Mouse (Mus musculus) kidney, postnatal 4 days (tissue): ENCODE data around the gene Them7.

Source experiments
- DNase-seq, 2 experiments: peaks; one replicate each; pipeline ENCODE4 v3.0.0; 2021; ENCODE audit warnings: mixed read lengths in 2 of 2

Them7 gene

GRCm38 (mm10) chr2:105379682-105380081, 155.6 kb downstream of the Them7 start:
- DNase-seq, result no peak

DNA sequence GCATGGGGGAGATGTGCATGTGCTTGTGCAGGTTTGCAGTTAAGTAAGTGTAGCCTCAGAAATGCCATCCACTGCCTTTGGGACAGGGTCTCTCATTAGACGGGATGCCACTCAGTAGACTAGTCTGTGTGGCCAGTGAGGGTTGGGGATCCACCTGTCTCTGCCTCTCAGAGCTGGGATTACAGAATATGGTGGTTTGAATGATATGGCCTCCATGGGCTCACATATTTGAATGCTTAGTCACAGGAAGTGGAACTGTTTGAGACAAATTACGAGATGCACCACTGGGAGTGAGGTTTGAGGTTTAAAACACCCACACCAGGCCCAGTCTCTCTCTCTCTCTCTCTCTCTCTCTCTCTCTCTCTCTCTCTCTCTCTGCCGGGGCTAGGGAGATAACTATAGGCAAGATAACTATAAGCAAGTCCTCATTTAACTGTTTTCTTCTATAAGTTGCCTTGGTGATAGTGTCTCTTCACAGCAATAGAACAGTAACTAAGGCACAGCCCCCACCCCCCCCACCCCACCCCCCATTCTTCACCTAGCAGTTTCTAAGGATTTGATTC, 156.7 kb downstream of the Them7 start:
- DNase-seq, result no peak

DNA sequence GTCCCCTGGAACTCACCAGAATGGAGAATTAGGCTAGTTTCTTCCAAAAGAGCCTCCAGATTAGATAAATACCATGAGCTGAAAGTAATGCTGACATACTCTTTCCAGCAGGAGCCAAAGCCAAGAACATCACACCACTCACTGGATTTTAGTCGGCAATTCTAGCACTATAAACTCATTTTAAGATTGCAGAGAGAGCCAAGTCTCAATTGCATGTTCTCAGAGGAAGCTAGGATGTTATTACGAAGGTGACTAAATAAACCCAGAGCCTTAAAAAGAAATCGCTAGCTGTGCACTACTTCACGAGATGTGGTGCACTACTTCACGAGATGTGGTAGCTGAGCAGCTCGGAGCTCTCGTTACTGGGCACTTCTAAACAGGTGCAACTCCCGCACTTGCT, 158.9 kb downstream of the Them7 start:
- no peak for DNase-seq

DNA sequence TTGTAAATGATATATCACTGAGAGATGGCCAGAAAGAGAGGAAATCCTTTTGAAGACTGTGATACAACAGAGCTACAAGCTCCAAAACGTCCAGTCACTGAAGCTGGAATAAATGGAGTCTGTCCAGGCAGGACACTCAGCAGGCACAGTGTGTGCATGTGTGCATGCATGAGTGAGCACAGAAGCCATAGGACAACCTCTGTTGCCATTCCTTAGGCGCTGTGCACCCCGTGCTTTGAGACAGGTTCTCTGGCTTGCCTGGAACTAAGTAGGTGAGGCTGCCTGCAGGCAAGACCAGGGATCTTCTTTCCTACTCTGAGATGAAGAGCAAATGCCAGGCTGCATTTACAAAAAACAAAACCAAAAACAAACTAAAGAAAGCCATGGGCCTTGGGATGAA, 160.9 kb downstream of the Them7 start:
- DNase-seq, result no peak

DNA sequence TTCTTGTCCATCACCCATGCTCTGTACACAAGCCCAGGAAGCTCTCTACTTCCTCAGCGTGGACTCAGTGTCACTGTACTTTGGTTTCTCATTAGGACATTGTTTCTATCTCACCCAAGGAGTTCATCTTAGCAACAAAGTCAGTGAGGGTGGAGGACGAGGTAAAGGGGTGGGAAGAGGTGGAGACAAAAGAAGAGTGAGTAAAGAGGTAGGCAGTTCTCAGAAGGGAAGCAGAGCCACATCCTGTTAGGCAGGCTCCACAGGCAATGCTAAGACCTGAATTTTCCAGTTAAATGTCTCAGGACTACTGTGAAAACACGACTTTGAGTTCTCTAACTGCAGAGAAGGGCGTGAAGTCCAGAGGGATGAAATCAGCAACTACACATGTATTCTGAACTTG, 162.3 kb downstream of the Them7 start:
- DNase-seq, result no peak

DNA sequence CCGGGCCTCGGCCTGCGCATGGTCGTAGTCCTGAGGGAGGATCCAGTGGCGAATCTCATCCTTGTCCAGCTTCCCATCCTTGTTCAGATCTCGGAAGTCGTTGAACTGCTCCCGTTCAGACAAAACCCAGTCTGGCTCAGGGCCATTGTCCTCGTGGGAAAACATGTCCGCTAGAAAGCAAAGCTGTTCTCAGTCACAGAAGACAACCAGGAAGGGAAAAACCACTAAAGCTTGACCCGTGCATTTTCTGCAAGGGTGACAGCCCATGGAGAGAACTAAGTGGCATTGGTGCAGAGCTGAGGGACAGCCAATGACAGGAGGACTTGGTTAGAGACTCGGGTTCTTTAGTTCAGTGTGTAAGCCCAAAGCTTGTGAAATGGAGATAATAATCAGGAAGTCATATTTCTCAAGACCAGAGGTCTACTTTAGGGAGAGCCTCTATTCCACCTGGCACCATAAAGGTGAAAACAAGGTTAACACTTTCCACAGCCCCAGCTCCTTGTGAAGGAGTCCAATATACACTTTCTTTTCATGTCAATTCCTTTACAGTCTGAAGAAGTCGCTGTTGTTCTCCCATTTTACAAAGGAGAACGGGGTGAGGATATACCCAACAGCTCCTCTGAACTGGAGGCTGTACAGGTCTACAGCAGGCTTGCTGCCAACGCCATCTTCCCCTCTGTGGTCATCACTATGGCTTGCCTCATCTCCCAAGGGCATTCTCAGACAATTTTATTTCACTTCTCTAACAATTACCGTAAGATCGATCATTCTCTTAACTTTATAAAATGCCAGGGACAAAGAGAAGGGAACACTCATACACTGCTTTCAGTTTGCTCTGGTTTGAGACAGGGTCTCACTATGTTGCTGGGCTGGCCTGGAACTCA, 165.1 kb downstream of the Them7 start:
- peak; percentile 40 to 41 for DNase-seq

GRCm38 (mm10) chr2:105390653-105391413, 166.7 kb downstream of the Them7 start:
- no peak for DNase-seq

DNA sequence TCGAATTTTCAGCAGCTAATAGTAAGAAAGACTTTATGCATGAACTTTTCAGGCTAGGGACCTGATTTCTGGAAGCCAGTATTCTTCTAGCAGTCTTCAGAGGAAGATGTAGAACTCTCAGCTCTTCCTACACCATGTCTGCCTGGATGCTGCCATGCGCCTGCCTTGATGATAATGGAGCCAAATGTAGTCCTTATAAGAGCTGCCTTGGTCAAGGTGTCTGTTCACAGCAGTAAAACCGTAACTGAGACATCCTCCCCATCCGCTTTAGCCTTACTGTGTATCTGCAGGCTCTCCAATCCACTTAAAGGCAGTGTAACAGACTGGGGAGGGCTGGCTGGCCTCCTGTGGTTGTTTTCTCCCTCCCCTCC, 167.3 kb downstream of the Them7 start:
- no peak for DNase-seq

- peak; percentile 45 to 59 for DNase-seq
Measured at GRCm38 (mm10) chr2:105392514-105392913, 168.4 kb downstream of the Them7 start.

DNA sequence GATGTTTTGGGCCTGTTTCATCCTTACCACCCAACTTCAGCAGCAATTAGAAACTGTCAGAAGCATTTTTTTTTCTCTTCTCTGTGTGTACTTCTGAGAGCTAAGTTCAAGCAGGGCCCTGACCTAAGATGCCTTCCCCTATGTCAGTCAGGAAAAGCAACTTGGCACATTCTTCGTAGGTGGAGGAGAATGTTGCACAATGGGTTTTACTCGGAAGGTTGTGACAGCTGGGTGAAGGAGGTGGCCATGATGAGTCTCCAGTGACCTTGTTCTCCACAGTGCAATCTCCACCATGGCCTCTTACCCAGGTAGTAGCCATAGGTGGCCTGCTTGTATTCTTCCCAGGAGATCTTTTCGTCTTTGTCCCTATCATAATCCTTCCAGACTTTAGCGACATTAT, 170.3 kb downstream of the Them7 start:
- no peak for DNase-seq

- no peak for DNase-seq
Measured at GRCm38 (mm10) chr2:105396066-105396465, 171.9 kb downstream of the Them7 start.

GRCm38 (mm10) chr2:105397446-105398211, 173.5 kb downstream of the Them7 start:
- DNase-seq, result no peak

DNA sequence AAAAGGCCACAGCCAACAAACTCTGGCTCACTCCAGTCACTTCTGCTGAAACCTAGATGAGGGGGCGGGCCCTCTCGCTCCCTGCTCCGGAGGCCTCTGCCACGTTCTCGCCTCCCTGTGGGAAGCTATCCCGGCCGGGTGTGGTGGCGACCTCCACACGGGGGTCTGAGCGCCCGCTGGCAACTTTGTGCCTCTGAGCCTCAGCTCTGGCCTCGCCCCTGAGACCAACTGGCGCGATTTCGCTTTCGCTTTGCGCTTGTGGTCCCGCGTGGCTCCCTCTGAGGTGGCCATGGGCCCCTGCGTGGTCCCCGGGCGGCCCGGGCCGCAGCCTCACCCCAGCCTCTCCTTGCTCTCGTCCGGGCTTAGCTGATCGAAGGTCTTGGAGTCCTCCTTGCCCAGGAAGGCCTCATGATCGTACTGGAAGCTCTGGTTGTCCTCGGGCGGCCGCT, 174.5 kb downstream of the Them7 start:
- DNase-seq, result peak in 1 of 2 experiments; percentile 66

DNA sequence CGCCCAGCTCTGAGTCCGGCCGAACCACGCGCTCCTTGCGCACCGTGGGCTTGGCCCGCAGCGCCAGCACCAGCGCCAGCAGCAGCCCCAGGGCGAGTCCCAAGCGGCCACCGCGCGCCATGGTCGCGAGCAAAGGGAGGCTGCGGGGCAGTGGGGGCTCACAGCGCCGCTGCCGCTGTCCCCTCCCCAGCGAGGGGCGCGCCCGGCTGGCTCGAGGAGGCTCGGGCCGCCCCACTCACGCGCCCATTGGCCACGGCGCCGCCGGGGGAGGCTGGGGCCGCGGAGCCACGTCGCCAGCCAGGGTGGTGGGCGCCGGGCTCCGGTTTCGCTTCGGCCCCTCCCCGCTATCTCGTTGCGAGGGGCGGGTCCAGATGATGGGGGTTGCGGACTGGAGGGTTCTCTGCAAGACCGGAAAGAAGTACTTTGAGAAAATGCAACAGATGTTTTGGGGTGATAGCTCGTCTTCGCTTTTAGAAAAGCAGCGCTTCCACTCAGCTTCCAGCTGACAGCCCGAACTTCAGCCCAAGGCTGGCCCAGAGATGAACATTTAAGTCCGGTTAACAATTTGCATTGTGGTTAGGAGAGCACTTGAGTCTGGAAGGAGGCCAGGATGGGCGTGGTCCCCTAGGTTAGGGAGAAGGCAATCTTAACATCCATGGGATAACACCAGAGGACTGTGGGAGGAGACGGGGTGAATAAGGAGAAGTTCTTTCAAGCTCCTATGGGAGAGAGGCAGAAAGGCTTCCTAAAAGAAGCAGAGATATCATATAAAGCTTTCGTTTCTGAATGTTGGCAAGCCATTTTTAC, 175.2 kb downstream of the Them7 start, which contains the start of gene Rcn1:
TSS of gene Rcn1 (minus strand) at position 235 of the 807 bp plus-strand sequence.
- DNase-seq, result peak; percentile 92 to 94

DNA sequence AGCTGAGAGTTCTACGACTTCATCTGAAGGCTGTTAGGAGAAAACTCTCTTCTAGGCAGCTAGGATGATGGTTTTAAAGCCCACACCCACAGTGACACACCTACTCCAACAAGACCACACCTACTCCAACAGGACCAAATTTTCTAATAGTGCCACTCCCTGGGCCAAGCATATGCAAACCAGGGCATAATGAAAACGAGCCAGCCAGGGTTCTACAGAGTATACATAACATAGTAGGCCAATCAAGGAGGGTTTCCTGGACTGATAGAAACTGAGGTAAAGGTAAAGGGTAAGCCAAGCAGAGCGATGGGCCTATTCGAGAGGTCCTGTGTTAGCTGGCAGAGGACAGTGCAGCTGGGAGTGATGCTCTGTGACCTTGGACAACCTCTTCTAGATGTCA, 176.4 kb downstream of the Them7 start:
- DNase-seq, result no peak

DNA sequence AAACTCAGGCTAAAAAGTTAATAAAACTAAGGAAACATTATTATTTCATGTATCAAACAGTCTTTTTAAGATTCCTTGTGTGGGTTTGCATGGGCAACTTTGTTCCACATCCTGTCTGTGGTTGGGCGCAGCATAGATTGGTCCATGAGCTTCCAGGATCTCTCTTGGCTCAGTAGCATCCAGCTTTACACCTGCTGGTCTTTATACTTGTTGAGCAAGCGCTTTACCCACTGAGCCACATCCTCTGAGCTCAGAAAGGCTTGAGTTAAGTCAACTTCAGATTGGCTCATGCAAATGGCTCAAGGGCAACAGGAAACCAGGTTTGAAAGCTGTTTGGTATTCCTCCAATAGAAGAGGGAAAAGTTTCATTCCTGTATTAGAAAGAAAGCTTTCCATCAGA, 178.1 kb downstream of the Them7 start:
- DNase-seq, result no peak

DNA sequence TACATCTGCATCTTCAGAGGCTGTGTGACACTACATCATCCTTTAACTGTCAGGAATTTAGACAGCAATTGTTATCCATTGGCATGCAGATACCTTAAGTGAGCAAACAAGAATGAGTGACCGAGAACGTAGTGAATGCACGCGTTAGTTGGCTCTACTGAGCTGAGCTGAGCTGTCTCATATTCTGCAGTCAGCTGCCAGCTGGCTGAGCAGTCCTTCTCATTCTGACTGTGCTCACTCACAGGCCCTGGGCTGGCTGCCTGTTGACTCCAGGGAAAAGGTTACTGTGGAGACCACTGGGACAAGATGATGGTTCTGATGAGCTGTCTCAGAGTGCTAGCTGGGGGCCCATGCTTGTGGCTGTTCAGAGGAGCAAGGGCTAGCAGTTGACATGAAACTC, 184.4 kb downstream of the Them7 start:
- no peak for DNase-seq

DNA sequence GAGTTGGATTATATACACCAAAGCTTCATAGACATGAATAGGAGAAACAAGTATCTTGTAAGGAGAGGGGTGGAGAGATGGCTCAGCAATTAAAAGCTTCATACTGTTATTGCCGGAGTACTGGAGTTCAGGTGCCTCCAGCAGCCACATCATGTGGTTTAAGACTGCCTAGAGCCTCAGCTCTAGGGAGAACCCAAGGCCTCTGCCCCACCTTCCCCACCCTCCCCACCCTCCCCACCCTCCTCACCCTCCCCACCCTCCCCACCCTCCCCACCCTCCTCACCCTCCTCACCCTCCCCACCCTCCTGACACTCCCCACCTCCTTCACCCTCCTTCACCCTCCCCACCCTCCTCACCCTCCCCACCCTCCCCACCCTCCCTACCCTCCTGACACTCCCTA, 185.1 kb downstream of the Them7 start:
- DNase-seq, result no peak

DNA sequence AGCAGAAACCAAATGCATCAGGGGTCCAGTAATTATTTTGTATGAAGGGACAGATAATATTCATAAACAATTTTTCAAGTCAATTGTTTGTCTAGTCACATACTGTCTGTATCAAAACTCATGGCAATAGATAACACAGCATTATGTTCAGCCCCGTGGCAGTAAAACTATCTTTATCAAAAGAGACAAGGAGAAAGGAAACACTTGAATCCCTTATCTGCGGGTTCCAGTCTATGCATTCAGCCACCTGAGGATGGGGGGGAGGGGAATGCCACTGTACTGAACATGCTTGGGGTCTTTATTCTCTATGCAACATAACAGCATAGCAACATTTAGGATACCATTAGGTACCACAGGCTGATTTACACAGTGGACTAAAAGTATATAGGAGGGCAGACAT, 190.2 kb downstream of the Them7 start:
- DNase-seq, result no peak

DNA sequence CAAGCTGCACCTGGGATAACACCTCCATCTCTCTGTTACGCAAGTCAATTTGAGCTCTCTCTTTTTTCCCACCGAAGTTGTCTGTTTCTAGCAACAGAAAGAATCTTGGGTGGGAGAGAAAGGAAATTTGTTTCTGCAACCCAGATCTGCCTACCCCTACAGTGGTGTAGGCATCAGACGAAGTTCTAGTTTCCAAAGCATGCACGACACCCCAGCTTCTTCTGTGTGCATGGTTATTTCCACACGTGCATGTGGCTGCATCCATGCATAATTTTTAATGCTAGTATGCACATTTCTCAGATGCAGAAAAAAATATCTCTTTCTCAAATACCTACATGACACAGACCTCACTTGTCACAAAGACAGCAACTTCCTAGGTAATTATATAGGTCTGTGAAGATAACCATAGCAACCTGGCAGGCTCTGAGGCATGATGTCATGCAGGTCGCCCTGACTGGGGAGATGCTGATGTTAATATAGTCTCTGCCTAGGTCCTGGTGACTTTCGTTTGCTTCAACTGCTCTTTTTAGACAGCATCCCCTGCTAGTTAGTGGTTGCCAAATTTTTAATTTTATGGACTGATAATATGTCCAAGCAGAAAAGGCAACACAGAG, 192.0 kb downstream of the Them7 start:
- DNase-seq, result no peak

DNA sequence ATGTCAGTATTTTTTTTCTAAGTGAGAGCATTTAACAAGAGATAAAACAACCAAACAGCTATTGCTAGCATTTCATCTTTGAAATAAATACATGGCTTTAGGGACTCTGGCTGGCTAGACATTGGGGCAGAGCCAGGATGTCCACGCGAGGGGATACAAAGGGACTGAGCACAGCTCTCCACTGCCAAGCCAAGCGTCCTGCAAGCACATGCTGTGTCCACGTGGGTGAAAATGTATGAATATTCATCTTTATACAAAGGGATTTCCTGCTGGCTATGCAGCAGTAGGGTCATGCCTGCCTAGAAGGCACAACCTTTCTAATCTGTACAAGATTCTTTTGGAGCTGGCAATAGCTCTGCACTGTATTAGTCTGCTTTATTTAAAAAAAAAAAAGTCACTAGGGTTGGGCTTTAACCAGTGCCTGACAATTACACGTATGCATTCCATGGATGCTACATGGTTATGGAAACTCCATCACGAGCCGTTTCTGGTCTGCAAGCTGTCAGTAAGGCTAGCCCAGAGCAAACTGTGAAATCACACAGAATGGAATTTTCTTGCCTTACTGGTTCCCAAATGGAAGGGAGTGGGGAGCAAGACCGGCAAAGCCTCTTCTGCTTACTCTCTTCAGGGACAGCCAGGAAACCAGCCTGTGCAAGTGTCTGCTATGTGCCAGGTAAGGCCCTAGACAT, 192.7 kb downstream of the Them7 start:
- no peak for DNase-seq
